Mouse (Mus musculus) thymus, postnatal 10 days (tissue): ENCODE measurements around the gene Nuak2.

ENCODE experiments used
- DNase-seq, 2 experiments: peaks; one replicate each; pipeline ENCODE4 v3.0.0; 2021; ENCODE audit warnings: low spot score in 2 of 2

The Nuak2 gene

DNA sequence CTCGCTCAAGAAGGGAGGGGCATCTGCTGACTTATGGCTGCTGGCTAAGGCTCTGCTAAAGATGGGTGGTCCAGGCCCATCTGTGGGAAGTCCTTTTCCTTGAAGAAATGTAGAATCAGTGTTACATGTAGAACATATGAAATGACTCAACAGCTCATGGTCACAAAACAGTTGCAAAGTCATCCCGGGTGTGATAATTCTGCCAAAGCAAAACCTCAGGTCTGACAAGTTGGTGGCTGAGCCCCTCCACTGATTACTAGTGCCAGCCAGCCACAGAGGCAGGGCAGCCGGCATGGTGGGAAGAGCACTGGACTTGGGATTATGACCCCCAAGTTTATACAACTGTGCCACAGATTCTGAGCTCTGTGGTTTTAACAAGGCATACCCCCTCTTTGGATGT is 61.9 kb downstream of the Nuak2 start:
- DNase-seq: no peak

DNA sequence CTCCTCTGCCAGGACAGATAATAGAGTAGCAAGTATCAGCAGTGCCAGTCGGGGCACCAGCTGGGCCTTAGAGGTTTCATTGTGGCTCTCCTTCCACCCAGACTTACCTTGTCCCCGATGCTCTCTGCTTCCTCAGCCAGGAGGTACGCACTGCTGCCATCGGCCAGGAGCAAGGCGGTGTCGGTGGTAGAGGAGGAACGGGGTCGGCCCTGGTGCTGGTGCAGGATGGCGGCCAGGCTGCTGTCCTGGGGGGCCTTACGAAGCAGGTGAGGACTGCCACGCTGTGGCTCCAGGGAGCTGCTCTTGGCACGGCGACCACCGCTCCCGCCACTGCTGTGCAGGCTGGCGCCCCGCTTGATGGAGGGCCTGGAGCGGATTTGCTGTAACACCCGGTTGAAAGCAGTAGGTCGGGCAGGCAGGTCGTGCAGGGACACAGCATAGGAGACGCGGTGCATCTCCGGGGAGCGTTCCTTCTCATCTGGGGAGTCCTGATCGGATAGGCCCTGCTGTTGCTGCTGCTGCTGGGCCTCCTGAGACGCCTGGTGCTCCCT is 64.7 kb downstream of the Nuak2 start:
- DNase-seq: no peak

DNA sequence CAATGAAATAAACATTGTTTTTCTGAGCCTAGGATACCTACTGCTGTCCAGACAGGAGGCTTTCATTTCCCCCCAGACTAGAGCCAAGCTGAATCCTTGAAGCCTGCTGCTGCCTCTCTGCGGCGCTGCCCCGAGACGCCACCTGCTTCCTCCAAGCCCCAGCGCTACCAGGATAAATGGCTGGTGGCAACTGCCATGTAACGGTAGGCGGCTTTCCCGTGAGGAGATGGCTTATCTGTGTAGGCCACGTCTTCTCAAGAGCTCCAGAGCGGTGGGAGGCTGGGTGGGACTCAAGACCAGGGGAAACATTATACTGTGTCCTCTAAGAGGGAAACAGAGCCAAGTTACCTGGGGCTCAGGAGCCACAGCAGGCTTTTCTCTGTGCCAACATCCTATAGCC is 66.0 kb downstream of the Nuak2 start:
- no peak for DNase-seq
